Mouse (Mus musculus) B cell, adult (primary cell): ENCODE measurements around the gene Fjx1. TPM values are rescaled to one million over a fixed set of nuclear protein-coding genes. Genes with fewer than 3 reads are reported as not detected.

Source experiments
- total RNA-seq: library from RNA; stranded (reverse); gene quantifications from 4 replicates; pipeline ENCODE4 v1.2.4, GENCODE M21; 2023; ENCODE audit not compliant: inconsistent age

Fjx1 gene
- 0.45 to 0.90 TPM (median 0.54 TPM) in 3 of 4 replicates, not detected in the other for total RNA-seq

GRCm38 (mm10) chr2:102451671-102452549 is at the start of gene Fjx1:
Gene Fjx1 (minus strand): TSS chr2:102452499.

DNA sequence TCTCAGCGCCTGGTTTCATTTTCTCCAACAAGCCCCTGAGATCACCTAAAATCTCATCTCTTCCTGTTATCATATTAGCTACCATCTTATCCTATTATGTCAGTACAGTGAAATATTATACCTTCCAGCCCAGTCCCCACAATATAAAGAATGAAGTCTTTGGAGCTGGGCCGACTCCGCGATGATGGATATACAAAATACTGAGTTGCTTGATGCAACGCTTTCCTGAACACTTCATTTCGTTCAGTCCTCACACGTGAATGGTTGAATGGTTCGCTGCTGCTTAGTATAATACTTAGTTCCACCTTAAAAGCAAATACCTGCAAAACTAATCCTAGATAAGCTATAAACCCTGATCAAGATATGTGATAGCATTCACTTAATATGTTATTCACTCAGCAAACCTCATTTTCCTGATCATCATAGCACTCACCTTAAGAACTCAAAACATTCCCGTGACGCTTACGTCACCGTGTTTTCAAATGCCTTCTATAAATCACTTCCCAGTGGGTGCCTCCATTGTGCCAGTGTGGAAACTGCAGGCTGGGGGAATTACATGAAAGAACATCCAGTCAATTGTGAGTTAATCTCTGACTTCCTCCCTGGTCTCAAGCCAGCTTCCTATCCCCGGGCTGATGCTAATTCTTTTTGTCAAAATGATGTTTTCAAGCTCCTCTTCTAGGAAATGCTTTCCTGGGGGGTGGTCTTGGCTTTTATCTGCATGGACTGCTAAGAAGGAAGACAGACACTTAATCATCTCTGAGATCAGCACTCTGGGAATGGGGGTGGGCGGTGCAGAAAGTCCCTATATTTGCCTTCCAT is 44.7 kb downstream of the Fjx1 start, which contains the start of gene Trim44:
Trim44 (minus strand) TSS at position 466 of the 822 bp plus-strand sequence.

Other genes starting within 250 kb of the Fjx1 start
- gene Trim44, start 44.7 kb downstream of the Fjx1 start, total RNA-seq = 50.1 to 64.4 TPM (median 57.4 TPM) in 4 replicates
- 1.2 to 2.9 TPM (median 1.8 TPM) in 4 replicates for gene Pamr1, start 97.5 kb upstream of the Fjx1 start, total RNA-seq
- gene Slc1a2, start 206.2 kb upstream of the Fjx1 start, total RNA-seq = 0.10 to 0.33 TPM (median 0.19 TPM) in 3 of 4 replicates, not detected in the other